Mouse (Mus musculus) kidney, embryonic 15.5 days (tissue): ENCODE measurements around the gene Ado. TPM values are rescaled to one million over a fixed set of nuclear protein-coding genes. Genes with fewer than 3 reads are reported as not detected.

Source experiments
- ATAC-seq: fragments of 200-750 bp; cut with Nextera tagmentation; replicated peaks from 2 replicates; pipeline ENCODE4 v1.8.0; 2017; ENCODE audit warnings: moderate TSS enrichment; ENCODE audit not compliant: low FRiP score
- H3K27ac ChIP-seq: fragments of 300-500 bp; sonication (generic); 2 replicates; pipeline ENCODE4 v1.5.1; 2015; ENCODE audit warnings: mild to moderate bottlenecking, inconsistent platforms
- H3K27me3 ChIP-seq: fragments of 300-500 bp; sonication (generic); 2 replicates; pipeline ENCODE4 v1.6.1; 2015; ENCODE audit warnings: inconsistent platforms
- H3K36me3 ChIP-seq: fragments of 300-500 bp; sonication (generic); 2 replicates; pipeline ENCODE4 v1.6.1; 2015; ENCODE audit warnings: inconsistent platforms
- H3K4me1 ChIP-seq: fragments of 300-500 bp; sonication (generic); 2 replicates; pipeline ENCODE4 v1.6.1; 2015; ENCODE audit warnings: inconsistent platforms
- H3K4me2 ChIP-seq: fragments of 300-500 bp; sonication (generic); 2 replicates; pipeline ENCODE4 v1.6.1; 2015; ENCODE audit warnings: moderate library complexity, mild to moderate bottlenecking, inconsistent platforms
- H3K4me3 ChIP-seq: fragments of 300-500 bp; sonication (generic); replicated peaks from 2 replicates; pipeline ENCODE4 v1.5.1; 2015; ENCODE audit warnings: mild to moderate bottlenecking, inconsistent platforms
- H3K9ac ChIP-seq: fragments of 300-500 bp; sonication (generic); 2 replicates; pipeline ENCODE4 v1.6.1; 2015; ENCODE audit warnings: mild to moderate bottlenecking, inconsistent platforms
- H3K9me3 ChIP-seq: fragments of 300-500 bp; sonication (generic); replicated peaks from 2 replicates; pipeline ENCODE4 v1.6.1; 2016; ENCODE audit warnings: inconsistent platforms
- WGBS: fragments of 180-500 bp; shearing (Covaris S2); methylation state at CpG from one replicate; pipeline ENCODE4 v1.1.7; 2015; ENCODE audit warnings: mixed read lengths; 5-methylcytosine and 5-hydroxymethylcytosine counted together
- polyA plus RNA-seq: library from polyadenylated mRNA; unstranded; fragments of >200 nt; fragmentation: Nextera tagmentation; extraction: Ambion mirVana; gene quantifications from 2 replicates; pipeline ENCODE4 v1.2.1, GENCODE M21; 2015

The Ado gene
- 70.1 and 72.4 TPM in 2 replicates for polyA plus RNA-seq

GRCm38 (mm10) chr10:67548877-67549731 lies at the start of gene Ado:
Ado (minus strand) TSS chr10:67548955.
- H3K36me3 ChIP-seq, result peaks cover 17% of the 10 kb centered on the region
- H3K9me3 ChIP-seq, result no peaks in the 10 kb centered on the region
- WGBS, result under 1% methylated on average over 78 of the region's 79 CpGs
- peak within 1 kb of the TSS; percentile 98 for H3K27ac ChIP-seq
- peak; percentile 96 for ATAC-seq
- H3K9ac ChIP-seq, result peak within 1 kb of the TSS; percentile 89
- peaks cover 33% of the 10 kb centered on the region for H3K4me1 ChIP-seq
- H3K4me3 ChIP-seq, result peak within 1 kb of the TSS; percentile 92
- 0 out of 2 replicates have a peak, but pooled peaks cover 2% of the 10 kb centered on the region for H3K27me3 ChIP-seq
- peak within 1 kb of the TSS; percentile 88 for H3K4me2 ChIP-seq

- H3K4me1 ChIP-seq, result no peaks in the 10 kb centered on the region
- no peak for ATAC-seq
Observed at GRCm38 (mm10) chr10:67595278-67595677, 46.5 kb upstream of the Ado start.

GRCm38 (mm10) chr10:67585873-67586610 lies 37.3 kb upstream of the Ado start:
- 85% methylated on average over 18 of the region's 18 CpGs for WGBS
- Histone ChIP-seq H3K9ac (no peak overlapping the region), H3K9me3 (no peaks in the 10 kb centered on the region), H3K27ac (no peak overlapping the region), H3K4me3 (no peak overlapping the region), H3K4me2 (no peak overlapping the region), H3K36me3 (no peaks in the 10 kb centered on the region), H3K4me1 (peaks cover 7% of the 10 kb centered on the region; the same call in 1 of the 2 replicates), H3K27me3 (no peaks in the 10 kb centered on the region)
- no peak for ATAC-seq

More at GRCm38 (mm10) chr10:67595278-67595677, 46.5 kb upstream of the Ado start:
- H3K4me3 ChIP-seq, result no peak overlapping the region
- H3K36me3 ChIP-seq, result no peaks in the 10 kb centered on the region
- WGBS, result 86% methylated on average over 3 of the region's 3 CpGs
- no peaks in the 10 kb centered on the region for H3K9me3 ChIP-seq
- H3K9ac ChIP-seq, result no peak overlapping the region
- no peak overlapping the region for H3K27ac ChIP-seq
- no peaks in the 10 kb centered on the region for H3K27me3 ChIP-seq
- H3K4me2 ChIP-seq, result no peak overlapping the region

GRCm38 (mm10) chr10:67581698-67582285 lies 33.0 kb upstream of the Ado start:
- peak overlapping the region; percentile 32; the same call in 1 of the 2 replicates for H3K27ac ChIP-seq
- no peaks in the 10 kb centered on the region for H3K36me3 ChIP-seq
- 39% methylated on average over 12 of the region's 12 CpGs for WGBS
- no peak overlapping the region for H3K9ac ChIP-seq
- H3K4me2 ChIP-seq, result no peak overlapping the region
- H3K27me3 ChIP-seq, result no peaks in the 10 kb centered on the region
- peaks cover 9% of the 10 kb centered on the region; the same call in 1 of the 2 replicates for H3K4me1 ChIP-seq
- H3K4me3 ChIP-seq, result no peak overlapping the region
- no peaks in the 10 kb centered on the region for H3K9me3 ChIP-seq
- peak; percentile 78 for ATAC-seq

GRCm38 (mm10) chr10:67579830-67580229 lies 31.1 kb upstream of the Ado start:
- Histone ChIP-seq H3K4me2 (no peak overlapping the region), H3K27ac (no peak overlapping the region), H3K9ac (no peak overlapping the region), H3K4me1 (peaks cover 9% of the 10 kb centered on the region; the same call in 1 of the 2 replicates), H3K4me3 (no peak overlapping the region), H3K27me3 (no peaks in the 10 kb centered on the region), H3K9me3 (no peaks in the 10 kb centered on the region), H3K36me3 (no peaks in the 10 kb centered on the region)
- ATAC-seq, result no peak
- 95% methylated on average over 4 of the region's 4 CpGs for WGBS

GRCm38 (mm10) chr10:67573310-67573709 lies 24.6 kb upstream of the Ado start:
- 60% methylated on average over 8 of the region's 8 CpGs for WGBS

GRCm38 (mm10) chr10:67571443-67571842 lies 22.7 kb upstream of the Ado start:
- H3K4me3 ChIP-seq, result no peak overlapping the region
- no peaks in the 10 kb centered on the region for H3K9me3 ChIP-seq
- no peaks in the 10 kb centered on the region for H3K36me3 ChIP-seq
- H3K4me1 ChIP-seq, result no peaks in the 10 kb centered on the region
- WGBS, result 92% methylated on average over 14 of the region's 14 CpGs
- no peak overlapping the region for H3K4me2 ChIP-seq
- H3K27ac ChIP-seq, result no peak overlapping the region
- H3K27me3 ChIP-seq, result no peaks in the 10 kb centered on the region
- H3K9ac ChIP-seq, result no peak overlapping the region
- ATAC-seq, result no peak

More at GRCm38 (mm10) chr10:67573310-67573709, 24.6 kb upstream of the Ado start:
- Histone ChIP-seq H3K9me3 (no peaks in the 10 kb centered on the region), H3K9ac (no peak overlapping the region), H3K4me2 (no peak overlapping the region), H3K27ac (no peak overlapping the region), H3K4me3 (no peak overlapping the region), H3K4me1 (0 out of 2 replicates have a peak, but pooled peaks cover 1% of the 10 kb centered on the region), H3K36me3 (no peaks in the 10 kb centered on the region), H3K27me3 (no peaks in the 10 kb centered on the region)
- no peak for ATAC-seq

GRCm38 (mm10) chr10:67569539-67569938 lies 20.8 kb upstream of the Ado start:
- Histone ChIP-seq H3K9me3 (no peaks in the 10 kb centered on the region), H3K4me1 (no peaks in the 10 kb centered on the region), H3K36me3 (no peaks in the 10 kb centered on the region), H3K27ac (no peak overlapping the region), H3K9ac (no peak overlapping the region), H3K27me3 (no peaks in the 10 kb centered on the region), H3K4me2 (no peak overlapping the region), H3K4me3 (no peak overlapping the region)
- no peak for ATAC-seq
- 50% methylated on average over 7 of the region's 7 CpGs for WGBS

- Histone ChIP-seq H3K4me1 (no peaks in the 10 kb centered on the region), H3K9ac (no peak overlapping the region), H3K9me3 (no peaks in the 10 kb centered on the region), H3K4me3 (no peak overlapping the region), H3K4me2 (no peak overlapping the region), H3K27me3 (no peaks in the 10 kb centered on the region), H3K27ac (no peak overlapping the region), H3K36me3 (no peaks in the 10 kb centered on the region)
- WGBS, result 75% methylated on average over 8 of the region's 8 CpGs
- ATAC-seq, result no peak
Observed at GRCm38 (mm10) chr10:67566104-67566503, 17.3 kb upstream of the Ado start.

GRCm38 (mm10) chr10:67564509-67564908 lies 15.8 kb upstream of the Ado start:
- no peaks in the 10 kb centered on the region for H3K9me3 ChIP-seq
- no peaks in the 10 kb centered on the region for H3K36me3 ChIP-seq
- H3K27me3 ChIP-seq, result no peaks in the 10 kb centered on the region
- ATAC-seq, result no peak
- H3K4me2 ChIP-seq, result no peak overlapping the region
- no peak overlapping the region for H3K27ac ChIP-seq
- WGBS, result 92% methylated on average over 7 of the region's 7 CpGs
- H3K9ac ChIP-seq, result no peak overlapping the region
- H3K4me3 ChIP-seq, result no peak overlapping the region
- no peaks in the 10 kb centered on the region for H3K4me1 ChIP-seq

GRCm38 (mm10) chr10:67561185-67561584 lies 12.4 kb upstream of the Ado start:
- H3K36me3 ChIP-seq, result no peaks in the 10 kb centered on the region
- ATAC-seq, result no peak
- no peak overlapping the region for H3K4me3 ChIP-seq
- no peaks in the 10 kb centered on the region for H3K4me1 ChIP-seq
- WGBS, result 81% methylated on average over 1 of the region's 1 CpGs
- H3K27ac ChIP-seq, result no peak overlapping the region
- H3K9ac ChIP-seq, result no peak overlapping the region
- no peak overlapping the region for H3K4me2 ChIP-seq
- H3K27me3 ChIP-seq, result no peaks in the 10 kb centered on the region
- no peaks in the 10 kb centered on the region for H3K9me3 ChIP-seq
